Mouse (Mus musculus): ENCODE data around the gene St6galnac6. TPM values are rescaled to one million over a fixed set of nuclear protein-coding genes. Genes with fewer than 3 reads are reported as not detected.
A peak's percentile ranks its signal among the peaks of the same experiment; 100 is the strongest.

Gene St6galnac6
- total RNA-seq, 2 experiments from 2014 or later = 46.8 to 56.5 TPM

GRCm38 (mm10) chr2:32608141-32608777 is 8.8 kb downstream of the St6galnac6 start:
- peak overlapping the region; percentile 97 for H3K27ac ChIP-seq
- H3K4me3 ChIP-seq = peak overlapping the region; percentile 97
- peak; percentile 16; the same call in 1 of the 2 replicates for TF ChIP-seq CTCF (IDR thresholded peaks at IDR 0.05)
- DNase-seq = peak; percentile 93
- intact Hi-C loops (cut with DNase I) = loop anchor here (5.0 kb wide), 1 partner anchor 36 kb away; the partner anchor contains the start of genes Dpm2 and Pip5kl1

GRCm38 (mm10) chr2:32608778-32609435 is 9.4 kb downstream of the St6galnac6 start:
- peak overlapping the region; percentile 97 for H3K4me3 ChIP-seq
- TF ChIP-seq CTCF (IDR thresholded peaks at IDR 0.05) = no peak
- H3K27ac ChIP-seq = peak overlapping the region; percentile 97
- intact Hi-C loops (cut with DNase I) = loop anchor here (5.0 kb wide), 1 partner anchor 37 kb away; the partner anchor contains the start of genes Dpm2 and Pip5kl1
- no peak for DNase-seq

- TF ChIP-seq CTCF (IDR thresholded peaks at IDR 0.05) = peak; percentile 71
- intact Hi-C loops (cut with DNase I) = no loop called here
- peak; percentile 70 for DNase-seq
- Histone ChIP-seq H3K27ac (peak overlapping the region; percentile 97), H3K4me3 (peak overlapping the region; percentile 97)
Observed at GRCm38 (mm10) chr2:32610610-32611229, 11.2 kb downstream of the St6galnac6 start.

- DNase-seq = peak; percentile 34
- intact Hi-C loops (cut with DNase I) = no loop called here
- Histone ChIP-seq H3K27ac (no peak overlapping the region), H3K4me3 (no peak overlapping the region)
- no peak for TF ChIP-seq CTCF (IDR thresholded peaks at IDR 0.05)
Observed at GRCm38 (mm10) chr2:32612274-32612673, 12.8 kb downstream of the St6galnac6 start.

GRCm38 (mm10) chr2:32617109-32617508 is 17.6 kb downstream of the St6galnac6 start:
- Histone ChIP-seq H3K27ac (no peak overlapping the region), H3K4me3 (no peak overlapping the region)
- TF ChIP-seq CTCF (IDR thresholded peaks at IDR 0.05) = no peak
- intact Hi-C loops (cut with DNase I) = no loop called here
- no peak for DNase-seq

GRCm38 (mm10) chr2:32617601-32618000 is 18.1 kb downstream of the St6galnac6 start:
- intact Hi-C loops (cut with DNase I) = no loop called here
- Histone ChIP-seq H3K4me3 (no peak overlapping the region), H3K27ac (no peak overlapping the region)
- peak; percentile 36 for DNase-seq
- peak; percentile 55 for TF ChIP-seq CTCF (IDR thresholded peaks at IDR 0.05)

- no peak for TF ChIP-seq CTCF (IDR thresholded peaks at IDR 0.05)
- intact Hi-C loops (cut with DNase I) = no loop called here
- H3K27ac ChIP-seq = no peak overlapping the region
- H3K4me3 ChIP-seq = no peak overlapping the region
- peak; percentile 11 for DNase-seq
Observed at GRCm38 (mm10) chr2:32618051-32618450, 18.5 kb downstream of the St6galnac6 start.

- intact Hi-C loops (cut with DNase I) = no loop called here
- Histone ChIP-seq H3K27ac (peak overlapping the region; percentile 80), H3K4me3 (no peak overlapping the region)
- no peak for TF ChIP-seq CTCF (IDR thresholded peaks at IDR 0.05)
- peak; percentile 54 for DNase-seq
Observed at GRCm38 (mm10) chr2:32620682-32621516, 21.4 kb downstream of the St6galnac6 start.

GRCm38 (mm10) chr2:32621517-32621859 is 22.0 kb downstream of the St6galnac6 start, which contains the start of gene Ak1:
Ak1 (plus strand) TSS chr2:32621758.
- intact Hi-C loops (cut with DNase I) = no loop called here
- DNase-seq = peak; percentile 17
- Histone ChIP-seq H3K27ac (peak within 1 kb of the TSS; percentile 80), H3K4me3 (no peak within 1 kb of the TSS)
- TF ChIP-seq CTCF (IDR thresholded peaks at IDR 0.05) = no peak

- intact Hi-C loops (cut with DNase I) = no loop called here
- H3K4me3 ChIP-seq = peak overlapping the region; percentile 86
- no peak for DNase-seq
- TF ChIP-seq CTCF (IDR thresholded peaks at IDR 0.05) = no peak
- peak overlapping the region; percentile 97 for H3K27ac ChIP-seq
Observed at GRCm38 (mm10) chr2:32624111-32624748, 24.7 kb downstream of the St6galnac6 start.

GRCm38 (mm10) chr2:32625212-32625872 is 25.8 kb downstream of the St6galnac6 start:
- DNase-seq = peak; percentile 92
- H3K4me3 ChIP-seq = peak overlapping the region; percentile 86
- intact Hi-C loops (cut with DNase I) = no loop called here
- peak overlapping the region; percentile 97 for H3K27ac ChIP-seq
- peak; percentile 51 for TF ChIP-seq CTCF (IDR thresholded peaks at IDR 0.05)

Measured in gastrocnemius, adult 2 months (tissue).